Mouse (Mus musculus) cerebellum, adult 2 months (tissue): Measurements from ENCODE around the gene Nxf1.

ENCODE experiments used
- CTCF ChIP-seq: fragments of 200-500 bp; IDR thresholded peaks from 2 replicates; pipeline ENCODE4 v1.5.1; 2011; ENCODE audit warnings: low read depth, mild to moderate bottlenecking, control low read depth, low read length, moderate library complexity, borderline replicate concordance; ENCODE audit not compliant: insufficient read depth
- POLR2A ChIP-seq: fragments of 200-500 bp; IDR thresholded peaks from 2 replicates; pipeline ENCODE4 v1.6.1; 2011; ENCODE audit warnings: low read length, control low read depth, borderline replicate concordance; ENCODE audit not compliant: insufficient read depth

DNA sequence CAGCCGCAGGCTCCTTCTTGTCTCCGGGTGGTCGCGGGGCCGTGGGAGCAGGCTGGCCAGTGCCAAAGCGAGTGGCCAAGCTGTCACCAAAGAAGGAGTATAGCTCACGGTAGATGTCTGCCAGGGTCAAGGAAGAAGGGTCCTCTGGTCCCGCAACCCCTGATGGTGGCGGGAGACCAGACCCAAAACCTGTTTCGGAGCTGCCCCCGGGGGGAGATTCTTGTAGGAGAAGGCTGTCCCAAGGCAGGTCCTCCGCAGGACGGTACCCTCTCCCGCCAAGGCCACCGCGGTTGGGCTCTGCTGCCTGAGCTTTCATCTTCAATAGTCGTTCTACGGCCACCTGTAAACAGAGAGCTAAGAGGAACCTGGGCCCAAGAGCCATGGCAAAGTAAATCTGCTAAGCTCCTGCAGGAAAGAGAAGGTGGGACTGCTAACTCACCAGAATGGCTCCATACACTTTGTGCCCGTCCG lies 18.1 kb downstream of the Nxf1 start:
- TF ChIP-seq CTCF, result no peak
- TF ChIP-seq POLR2A, result no peak
